Mouse (Mus musculus) testis, adult 2 months (tissue): ENCODE measurements around the gene Gm49486.

Experiments used
- CTCF ChIP-seq: fragments of 200-500 bp; IDR thresholded peaks from 2 replicates; pipeline ENCODE4 v1.5.1; 2012; ENCODE audit warnings: low read depth, mild to moderate bottlenecking, inconsistent platforms, low read length, moderate library complexity; ENCODE audit not compliant: control insufficient read depth, insufficient read depth, insufficient replicate concordance
- POLR2A ChIP-seq: fragments of 200-500 bp; IDR thresholded peaks from 2 replicates; pipeline ENCODE4 v1.6.1; 2012; ENCODE audit warnings: low read depth, mild to moderate bottlenecking, inconsistent platforms, low read length, moderate library complexity; ENCODE audit not compliant: control insufficient read depth

- no peak for TF ChIP-seq CTCF
- TF ChIP-seq POLR2A, result no peak
These were observed 57.0 kb downstream of the Gm49486 start for GRCm38 (mm10) chr15:79286141-79286540.
